Mouse (Mus musculus): Measurements from ENCODE around the gene Rad18. TPM values are rescaled to one million over a fixed set of nuclear protein-coding genes. Genes with fewer than 3 reads are reported as not detected.
A peak's percentile ranks its signal among the peaks of the same experiment; 100 is the strongest.

Rad18 gene
- polyA plus RNA-seq, 1 experiment, result 0.29 TPM

GRCm38 (mm10) chr6:112699115-112699514 lies 2.6 kb upstream of the Rad18 start:
- TF ChIP-seq GATA1 (IDR thresholded peaks at IDR 0.05; ENCODE audit: low read length), result no peak
- no peak for TF ChIP-seq TAL1 (IDR thresholded peaks at IDR 0.05; ENCODE audit: low read length)
- H3K27me3 ChIP-seq (ENCODE audit: control insufficient read depth), result peaks cover 5% of the 10 kb centered on the region
- no peaks in the 10 kb centered on the region for H3K9me3 ChIP-seq (ENCODE audit: control insufficient read depth, low read length)
- H3K4me1 ChIP-seq (ENCODE audit: control insufficient read depth), result peaks cover 22% of the 10 kb centered on the region
- no peak overlapping the region for H3K4me3 ChIP-seq (replicated peaks)
- H3K36me3 ChIP-seq (ENCODE audit: control insufficient read depth), result peaks cover 9% of the 10 kb centered on the region

- Histone ChIP-seq H3K9me3 (ENCODE audit: control insufficient read depth, low read length) (no peaks in the 10 kb centered on the region), H3K27me3 (ENCODE audit: control insufficient read depth) (peaks cover 2% of the 10 kb centered on the region), H3K36me3 (ENCODE audit: control insufficient read depth) (peaks cover 51% of the 10 kb centered on the region), H3K4me1 (ENCODE audit: control insufficient read depth) (peaks cover 23% of the 10 kb centered on the region), H3K4me3 (replicated peaks) (peak overlapping the region; percentile 11)
- no peak for TF ChIP-seq GATA1 (IDR thresholded peaks at IDR 0.05; ENCODE audit: low read length)
- TF ChIP-seq TAL1 (IDR thresholded peaks at IDR 0.05; ENCODE audit: low read length), result no peak
Measured at GRCm38 (mm10) chr6:112694492-112694891, 2.0 kb downstream of the Rad18 start.

GRCm38 (mm10) chr6:112691523-112691922 lies 5.0 kb downstream of the Rad18 start:
- Histone ChIP-seq H3K36me3 (ENCODE audit: control insufficient read depth) (peaks cover 77% of the 10 kb centered on the region), H3K9me3 (ENCODE audit: control insufficient read depth, low read length) (no peaks in the 10 kb centered on the region), H3K27me3 (ENCODE audit: control insufficient read depth) (no peaks in the 10 kb centered on the region), H3K4me1 (ENCODE audit: control insufficient read depth) (peaks cover 17% of the 10 kb centered on the region), H3K4me3 (replicated peaks) (no peak overlapping the region)
- TF ChIP-seq GATA1 (IDR thresholded peaks at IDR 0.05; ENCODE audit: low read length) (no peak), TAL1 (IDR thresholded peaks at IDR 0.05; ENCODE audit: low read length) (no peak)

GRCm38 (mm10) chr6:112688033-112688432 lies 8.5 kb downstream of the Rad18 start:
- TF ChIP-seq TAL1 (IDR thresholded peaks at IDR 0.05; ENCODE audit: low read length), result no peak
- TF ChIP-seq GATA1 (IDR thresholded peaks at IDR 0.05; ENCODE audit: low read length), result no peak
- Histone ChIP-seq H3K9me3 (ENCODE audit: control insufficient read depth, low read length) (no peaks in the 10 kb centered on the region), H3K27me3 (ENCODE audit: control insufficient read depth) (no peaks in the 10 kb centered on the region), H3K4me1 (ENCODE audit: control insufficient read depth) (peaks cover 20% of the 10 kb centered on the region), H3K36me3 (ENCODE audit: control insufficient read depth) (peaks cover 92% of the 10 kb centered on the region), H3K4me3 (replicated peaks) (no peak overlapping the region)

GRCm38 (mm10) chr6:112686485-112686884 lies 10.0 kb downstream of the Rad18 start:
- Histone ChIP-seq H3K9me3 (ENCODE audit: control insufficient read depth, low read length) (no peaks in the 10 kb centered on the region), H3K36me3 (ENCODE audit: control insufficient read depth) (peaks cover 92% of the 10 kb centered on the region), H3K27me3 (ENCODE audit: control insufficient read depth) (no peaks in the 10 kb centered on the region), H3K4me1 (ENCODE audit: control insufficient read depth) (peaks cover 20% of the 10 kb centered on the region), H3K4me3 (replicated peaks) (no peak overlapping the region)
- TF ChIP-seq GATA1 (IDR thresholded peaks at IDR 0.05; ENCODE audit: low read length) (no peak), TAL1 (IDR thresholded peaks at IDR 0.05; ENCODE audit: low read length) (no peak)

GRCm38 (mm10) chr6:112684065-112684464 lies 12.4 kb downstream of the Rad18 start:
- no peak for TF ChIP-seq TAL1 (IDR thresholded peaks at IDR 0.05; ENCODE audit: low read length)
- TF ChIP-seq GATA1 (IDR thresholded peaks at IDR 0.05; ENCODE audit: low read length), result no peak; the same call in 1 of the 2 replicates
- Histone ChIP-seq H3K27me3 (ENCODE audit: control insufficient read depth) (no peaks in the 10 kb centered on the region), H3K4me3 (replicated peaks) (no peak overlapping the region), H3K36me3 (ENCODE audit: control insufficient read depth) (peaks cover 94% of the 10 kb centered on the region), H3K9me3 (ENCODE audit: control insufficient read depth, low read length) (no peaks in the 10 kb centered on the region), H3K4me1 (ENCODE audit: control insufficient read depth) (peaks cover 20% of the 10 kb centered on the region)

GRCm38 (mm10) chr6:112632071-112632470 lies 64.4 kb downstream of the Rad18 start:
- TF ChIP-seq TAL1 (IDR thresholded peaks at IDR 0.05; ENCODE audit: low read length), result no peak
- H3K4me3 ChIP-seq (replicated peaks), result no peak overlapping the region
- no peaks in the 10 kb centered on the region for H3K27me3 ChIP-seq (ENCODE audit: control insufficient read depth)
- peaks cover 69% of the 10 kb centered on the region for H3K36me3 ChIP-seq (ENCODE audit: control insufficient read depth)
- no peaks in the 10 kb centered on the region for H3K4me1 ChIP-seq (ENCODE audit: control insufficient read depth)
- no peaks in the 10 kb centered on the region for H3K9me3 ChIP-seq (ENCODE audit: control insufficient read depth, low read length)

- Histone ChIP-seq H3K4me1 (ENCODE audit: control insufficient read depth) (no peaks in the 10 kb centered on the region), H3K9me3 (ENCODE audit: control insufficient read depth, low read length) (no peaks in the 10 kb centered on the region), H3K36me3 (ENCODE audit: control insufficient read depth) (peaks cover 72% of the 10 kb centered on the region), H3K4me3 (replicated peaks) (no peak overlapping the region), H3K27me3 (ENCODE audit: control insufficient read depth) (no peaks in the 10 kb centered on the region)
- TF ChIP-seq TAL1 (IDR thresholded peaks at IDR 0.05; ENCODE audit: low read length) (no peak), GATA1 (IDR thresholded peaks at IDR 0.05; ENCODE audit: low read length) (no peak)
Measured at GRCm38 (mm10) chr6:112630291-112630690, 66.2 kb downstream of the Rad18 start.

- Histone ChIP-seq H3K4me3 (replicated peaks) (no peak overlapping the region), H3K4me1 (ENCODE audit: control insufficient read depth) (no peaks in the 10 kb centered on the region), H3K9me3 (ENCODE audit: control insufficient read depth, low read length) (no peaks in the 10 kb centered on the region), H3K36me3 (ENCODE audit: control insufficient read depth) (peaks cover 76% of the 10 kb centered on the region), H3K27me3 (ENCODE audit: control insufficient read depth) (no peaks in the 10 kb centered on the region)
- no peak for TF ChIP-seq GATA1 (IDR thresholded peaks at IDR 0.05; ENCODE audit: low read length)
Measured at GRCm38 (mm10) chr6:112628301-112628700, 68.2 kb downstream of the Rad18 start.

GRCm38 (mm10) chr6:112622321-112622720 lies 74.2 kb downstream of the Rad18 start:
- Histone ChIP-seq H3K27me3 (ENCODE audit: control insufficient read depth) (no peaks in the 10 kb centered on the region), H3K36me3 (ENCODE audit: control insufficient read depth) (peaks cover 87% of the 10 kb centered on the region), H3K4me3 (replicated peaks) (no peak overlapping the region), H3K4me1 (ENCODE audit: control insufficient read depth) (peaks cover 7% of the 10 kb centered on the region), H3K9me3 (ENCODE audit: control insufficient read depth, low read length) (no peaks in the 10 kb centered on the region)
- TF ChIP-seq TAL1 (IDR thresholded peaks at IDR 0.05; ENCODE audit: low read length) (no peak), GATA1 (IDR thresholded peaks at IDR 0.05; ENCODE audit: low read length) (no peak)

Data from erythroblast, embryonic 14.5 days (primary cell).